Mouse (Mus musculus): ENCODE measurements around the gene Tmem190.
"Not testable (repeated sequence)": the region's sequence is repeated elsewhere in the genome, so short reads cannot be mapped to it uniquely, and the experiment has no call there.

The Tmem190 gene

GRCm38 (mm10) chr7:4816559-4816958, 33.8 kb downstream of the Tmem190 start:
- no peak for DNase-seq

- DNase-seq, result not testable (repeated sequence)
These were observed 38.2 kb downstream of the Tmem190 start for GRCm38 (mm10) chr7:4820925-4821324.

- DNase-seq, result no peak
These were observed 39.0 kb downstream of the Tmem190 start for GRCm38 (mm10) chr7:4821690-4822089.

GRCm38 (mm10) chr7:4822162-4822907, 39.6 kb downstream of the Tmem190 start:
- no peak for DNase-seq

- no peak for DNase-seq
These were observed 42.6 kb downstream of the Tmem190 start for GRCm38 (mm10) chr7:4825365-4825764.

GRCm38 (mm10) chr7:4830476-4830875, 47.7 kb downstream of the Tmem190 start:
- DNase-seq, result no peak
